Mouse (Mus musculus): ENCODE results near the gene Cilp. TPM values are rescaled to one million over a fixed set of nuclear protein-coding genes. Genes with fewer than 3 reads are reported as not detected.
"Not testable (repeated sequence)": the region's sequence is repeated elsewhere in the genome, so short reads cannot be mapped to it uniquely, and the experiment has no call there.

Cilp gene
- polyA plus RNA-seq, 1 experiment from 2014 or later = not detected

- no peak overlapping the region for H3K4me3 ChIP-seq (ENCODE audit: control insufficient read depth in 1 of 2, insufficient read depth in 1 of 2, low read depth in 1 of 2, low read length in 2 of 2)
- no peak overlapping the region for H3K27ac ChIP-seq (replicated peaks in 1 of 2; ENCODE audit: control insufficient read depth in 1 of 2, insufficient read depth in 1 of 2, low read depth in 2 of 2, low read length in 2 of 2)
- H3K36me3 ChIP-seq (ENCODE audit: control insufficient read depth, insufficient read depth, low read length) = no peaks in the 10 kb centered on the region
- 56% methylated on average over 7 of the region's 7 CpGs for WGBS
- H3K9me3 ChIP-seq (ENCODE audit: control insufficient read depth, low read length) = no peaks in the 10 kb centered on the region
- no peak for ATAC-seq (ENCODE audit: insufficient number of reproducible peaks, insufficient read depth, low FRiP score, low read depth)
- no peak overlapping the region for H3K4me2 ChIP-seq (ENCODE audit: low read length)
- H3K27me3 ChIP-seq (ENCODE audit: control insufficient read depth, insufficient read depth, low read length) = no peaks in the 10 kb centered on the region
- no peaks in the 10 kb centered on the region for H3K4me1 ChIP-seq (ENCODE audit: control insufficient read depth in 2 of 2, insufficient read depth in 2 of 2, low read length in 2 of 2)
- no peak overlapping the region for H3K9ac ChIP-seq (ENCODE audit: low read length)
Measured at GRCm38 (mm10) chr9:65267742-65268515, 2.9 kb downstream of the Cilp start.

GRCm38 (mm10) chr9:65273048-65273809, 8.2 kb downstream of the Cilp start:
- Histone ChIP-seq H3K4me2 (ENCODE audit: low read length) (no peak overlapping the region), H3K4me1 (ENCODE audit: control insufficient read depth in 2 of 2, insufficient read depth in 2 of 2, low read length in 2 of 2) (no peaks in the 10 kb centered on the region), H3K9me3 (ENCODE audit: control insufficient read depth, low read length) (no peaks in the 10 kb centered on the region), H3K27ac (replicated peaks in 1 of 2; ENCODE audit: control insufficient read depth in 1 of 2, insufficient read depth in 1 of 2, low read depth in 2 of 2, low read length in 2 of 2) (no peak overlapping the region), H3K9ac (ENCODE audit: low read length) (no peak overlapping the region), H3K36me3 (ENCODE audit: control insufficient read depth, insufficient read depth, low read length) (no peaks in the 10 kb centered on the region), H3K4me3 (ENCODE audit: control insufficient read depth in 1 of 2, insufficient read depth in 1 of 2, low read depth in 1 of 2, low read length in 2 of 2) (no peak overlapping the region), H3K27me3 (ENCODE audit: control insufficient read depth, insufficient read depth, low read length) (no peaks in the 10 kb centered on the region)
- 82% methylated on average over 13 of the region's 13 CpGs for WGBS
- ATAC-seq (ENCODE audit: insufficient number of reproducible peaks, insufficient read depth, low FRiP score, low read depth) = no peak

GRCm38 (mm10) chr9:65273873-65274272, 8.9 kb downstream of the Cilp start:
- Histone ChIP-seq H3K9me3 (ENCODE audit: control insufficient read depth, low read length) (no peaks in the 10 kb centered on the region), H3K36me3 (ENCODE audit: control insufficient read depth, insufficient read depth, low read length) (no peaks in the 10 kb centered on the region), H3K27ac (replicated peaks in 1 of 2; ENCODE audit: control insufficient read depth in 1 of 2, insufficient read depth in 1 of 2, low read depth in 2 of 2, low read length in 2 of 2) (no peak overlapping the region), H3K27me3 (ENCODE audit: control insufficient read depth, insufficient read depth, low read length) (no peaks in the 10 kb centered on the region), H3K4me3 (ENCODE audit: control insufficient read depth in 1 of 2, insufficient read depth in 1 of 2, low read depth in 1 of 2, low read length in 2 of 2) (no peak overlapping the region), H3K4me2 (ENCODE audit: low read length) (no peak overlapping the region), H3K9ac (ENCODE audit: low read length) (no peak overlapping the region), H3K4me1 (ENCODE audit: control insufficient read depth in 2 of 2, insufficient read depth in 2 of 2, low read length in 2 of 2) (no peaks in the 10 kb centered on the region)
- 68% methylated on average over 4 of the region's 4 CpGs for WGBS
- no peak for ATAC-seq (ENCODE audit: insufficient number of reproducible peaks, insufficient read depth, low FRiP score, low read depth)

GRCm38 (mm10) chr9:65274851-65275250, 9.9 kb downstream of the Cilp start:
- H3K9me3 ChIP-seq (ENCODE audit: control insufficient read depth, low read length); H3K36me3 ChIP-seq (ENCODE audit: control insufficient read depth, insufficient read depth, low read length); H3K27ac ChIP-seq (replicated peaks in 1 of 2; ENCODE audit: control insufficient read depth in 1 of 2, insufficient read depth in 1 of 2, low read depth in 2 of 2, low read length in 2 of 2); H3K4me1 ChIP-seq (ENCODE audit: control insufficient read depth in 2 of 2, insufficient read depth in 2 of 2, low read length in 2 of 2); H3K4me2 ChIP-seq (ENCODE audit: low read length); H3K9ac ChIP-seq (ENCODE audit: low read length); H3K27me3 ChIP-seq (ENCODE audit: control insufficient read depth, insufficient read depth, low read length); ATAC-seq (ENCODE audit: insufficient number of reproducible peaks, insufficient read depth, low FRiP score, low read depth); H3K4me3 ChIP-seq (ENCODE audit: control insufficient read depth in 1 of 2, insufficient read depth in 1 of 2, low read depth in 1 of 2, low read length in 2 of 2): not testable (repeated sequence)
- WGBS = 80% methylated on average over 3 of the region's 3 CpGs

GRCm38 (mm10) chr9:65275810-65276530, 11.0 kb downstream of the Cilp start:
- Histone ChIP-seq H3K4me1 (ENCODE audit: control insufficient read depth in 2 of 2, insufficient read depth in 2 of 2, low read length in 2 of 2) (no peaks in the 10 kb centered on the region), H3K9ac (ENCODE audit: low read length) (no peak overlapping the region), H3K9me3 (ENCODE audit: control insufficient read depth, low read length) (no peaks in the 10 kb centered on the region), H3K27ac (replicated peaks in 1 of 2; ENCODE audit: control insufficient read depth in 1 of 2, insufficient read depth in 1 of 2, low read depth in 2 of 2, low read length in 2 of 2) (no peak overlapping the region), H3K4me3 (ENCODE audit: control insufficient read depth in 1 of 2, insufficient read depth in 1 of 2, low read depth in 1 of 2, low read length in 2 of 2) (no peak overlapping the region), H3K27me3 (ENCODE audit: control insufficient read depth, insufficient read depth, low read length) (no peaks in the 10 kb centered on the region), H3K4me2 (ENCODE audit: low read length) (no peak overlapping the region), H3K36me3 (ENCODE audit: control insufficient read depth, insufficient read depth, low read length) (no peaks in the 10 kb centered on the region)
- WGBS = 66% methylated on average over 4 of the region's 4 CpGs
- no peak for ATAC-seq (ENCODE audit: insufficient number of reproducible peaks, insufficient read depth, low FRiP score, low read depth)

GRCm38 (mm10) chr9:65281536-65282151, 16.7 kb downstream of the Cilp start:
- Histone ChIP-seq H3K27ac (replicated peaks in 1 of 2; ENCODE audit: control insufficient read depth in 1 of 2, insufficient read depth in 1 of 2, low read depth in 2 of 2, low read length in 2 of 2) (no peak overlapping the region; a peak in 1 of 4 replicates), H3K36me3 (ENCODE audit: control insufficient read depth, insufficient read depth, low read length) (no peaks in the 10 kb centered on the region), H3K4me1 (ENCODE audit: control insufficient read depth in 2 of 2, insufficient read depth in 2 of 2, low read length in 2 of 2) (no peaks in the 10 kb centered on the region), H3K9ac (ENCODE audit: low read length) (no peak overlapping the region), H3K27me3 (ENCODE audit: control insufficient read depth, insufficient read depth, low read length) (no peaks in the 10 kb centered on the region), H3K4me3 (ENCODE audit: control insufficient read depth in 1 of 2, insufficient read depth in 1 of 2, low read depth in 1 of 2, low read length in 2 of 2) (no peak overlapping the region), H3K9me3 (ENCODE audit: control insufficient read depth, low read length) (no peaks in the 10 kb centered on the region), H3K4me2 (ENCODE audit: low read length) (no peak overlapping the region)
- no peak for ATAC-seq (ENCODE audit: insufficient number of reproducible peaks, insufficient read depth, low FRiP score, low read depth)
- 63% methylated on average over 5 of the region's 5 CpGs for WGBS

- H3K4me2 ChIP-seq (ENCODE audit: low read length) = no peak overlapping the region
- no peaks in the 10 kb centered on the region for H3K9me3 ChIP-seq (ENCODE audit: control insufficient read depth, low read length)
- no peak for ATAC-seq (ENCODE audit: insufficient number of reproducible peaks, insufficient read depth, low FRiP score, low read depth)
- H3K27me3 ChIP-seq (ENCODE audit: control insufficient read depth, insufficient read depth, low read length) = no peaks in the 10 kb centered on the region
- no peaks in the 10 kb centered on the region for H3K36me3 ChIP-seq (ENCODE audit: control insufficient read depth, insufficient read depth, low read length)
- H3K4me3 ChIP-seq (ENCODE audit: control insufficient read depth in 1 of 2, insufficient read depth in 1 of 2, low read depth in 1 of 2, low read length in 2 of 2) = no peak overlapping the region
- no peak overlapping the region for H3K27ac ChIP-seq (replicated peaks in 1 of 2; ENCODE audit: control insufficient read depth in 1 of 2, insufficient read depth in 1 of 2, low read depth in 2 of 2, low read length in 2 of 2)
- no peak overlapping the region for H3K9ac ChIP-seq (ENCODE audit: low read length)
- no peaks in the 10 kb centered on the region for H3K4me1 ChIP-seq (ENCODE audit: control insufficient read depth in 2 of 2, insufficient read depth in 2 of 2, low read length in 2 of 2)
- 3% methylated on average over 3 of the region's 3 CpGs for WGBS
Measured at GRCm38 (mm10) chr9:65283301-65283700, 18.3 kb downstream of the Cilp start.
